Mouse (Mus musculus): ENCODE data around the gene Trim7. TPM values are rescaled to one million over a fixed set of nuclear protein-coding genes. Genes with fewer than 3 reads are reported as not detected.

Trim7 gene
- total RNA-seq, 2 experiments from 2014 or later = 15.7 to 23.2 TPM

GRCm38 (mm10) chr11:48799921-48800701 is 25.8 kb upstream of the Trim7 start, which contains the start of gene Rack1:
Gene Rack1, plus strand, starts transcription at chr11:48800332.
- peak; percentile 81 for DNase-seq (ENCODE audit: low spot score)
- intact Hi-C loops (cut with DNase I) = loop anchor here (2.0 to 10.0 kb wide), 2 partner anchors 17 to 405 kb away; partner anchors contain the start of genes Trim41 and Zfp62

GRCm38 (mm10) chr11:48801831-48802772 is 23.8 kb upstream of the Trim7 start:
- intact Hi-C loops (cut with DNase I) = loop anchor here (2.0 to 10.0 kb wide), 2 partner anchors 15 to 403 kb away; partner anchors contain the start of genes Trim41 and Zfp62
- DNase-seq (ENCODE audit: low spot score) = no peak

GRCm38 (mm10) chr11:48803988-48804387 is 22.0 kb upstream of the Trim7 start:
- intact Hi-C loops (cut with DNase I) = loop anchor here (10.0 kb wide), 1 partner anchor 401 kb away; the partner anchor contains the start of gene Zfp62

GRCm38 (mm10) chr11:48804922-48805321 is 21.0 kb upstream of the Trim7 start:
- no peak for DNase-seq (ENCODE audit: low spot score)
- intact Hi-C loops (cut with DNase I) = loop anchor here (10.0 kb wide), 1 partner anchor 400 kb away; the partner anchor contains the start of gene Zfp62

More at GRCm38 (mm10) chr11:48803988-48804387, 22.0 kb upstream of the Trim7 start:
- DNase-seq (ENCODE audit: low spot score) = no peak

GRCm38 (mm10) chr11:48806856-48807562 is 18.9 kb upstream of the Trim7 start:
- DNase-seq (ENCODE audit: low spot score) = no peak
- intact Hi-C loops (cut with DNase I) = loop anchor here (10.0 kb wide), 1 partner anchor 398 kb away; the partner anchor contains the start of gene Zfp62

GRCm38 (mm10) chr11:48807563-48808303 is 18.2 kb upstream of the Trim7 start:
- intact Hi-C loops (cut with DNase I) = loop anchor here (10.0 kb wide), 1 partner anchor 397 kb away; the partner anchor contains the start of gene Zfp62

GRCm38 (mm10) chr11:48808304-48808646 is 17.7 kb upstream of the Trim7 start:
- no peak for DNase-seq (ENCODE audit: low spot score)
- intact Hi-C loops (cut with DNase I) = loop anchor here (10.0 kb wide), 1 partner anchor 397 kb away; the partner anchor contains the start of gene Zfp62

More at GRCm38 (mm10) chr11:48807563-48808303, 18.2 kb upstream of the Trim7 start:
- no peak for DNase-seq (ENCODE audit: low spot score)

GRCm38 (mm10) chr11:48808737-48809433 is 17.1 kb upstream of the Trim7 start:
- peak; percentile 36 for DNase-seq (ENCODE audit: low spot score)
- intact Hi-C loops (cut with DNase I) = loop anchor here (10.0 kb wide), 1 partner anchor 396 kb away; the partner anchor contains the start of gene Zfp62

GRCm38 (mm10) chr11:48809434-48809830 is 16.5 kb upstream of the Trim7 start:
- DNase-seq (ENCODE audit: low spot score) = no peak
- intact Hi-C loops (cut with DNase I) = loop anchor here (10.0 kb wide), 1 partner anchor 395 kb away; the partner anchor contains the start of gene Zfp62

- intact Hi-C loops (cut with DNase I) = no loop called here
- no peak for DNase-seq (ENCODE audit: low spot score)
Measured at GRCm38 (mm10) chr11:48810142-48810541, 15.8 kb upstream of the Trim7 start.

GRCm38 (mm10) chr11:48813782-48814181 is 12.2 kb upstream of the Trim7 start:
- DNase-seq (ENCODE audit: low spot score) = no peak
- intact Hi-C loops (cut with DNase I) = no loop called here

GRCm38 (mm10) chr11:48815851-48816250 is 10.1 kb upstream of the Trim7 start:
- DNase-seq (ENCODE audit: low spot score) = no peak
- intact Hi-C loops (cut with DNase I) = loop anchor here (2.0 kb wide), 1 partner anchor 15 kb away; the partner anchor contains the start of gene Rack1

GRCm38 (mm10) chr11:48816281-48816781 is 9.6 kb upstream of the Trim7 start:
- intact Hi-C loops (cut with DNase I) = loop anchor here (2.0 kb wide), 1 partner anchor 16 kb away; the partner anchor contains the start of gene Rack1
- no peak for DNase-seq (ENCODE audit: low spot score)

- intact Hi-C loops (cut with DNase I) = loop anchor here (2.0 kb wide), 1 partner anchor 16 kb away; the partner anchor contains the start of gene Rack1
- DNase-seq (ENCODE audit: low spot score) = peak; percentile 99
Measured at GRCm38 (mm10) chr11:48816800-48817665, 8.9 kb upstream of the Trim7 start, which contains the start of gene Trim41. Gene Trim41, minus strand, starts transcription at chr11:48817353.

GRCm38 (mm10) chr11:48817794-48818193 is 8.1 kb upstream of the Trim7 start:
- intact Hi-C loops (cut with DNase I) = loop anchor here (1.0 to 2.0 kb wide), 3 partner anchors 17 to 39 kb away; partner anchors contain the start of gene Rack1
- no peak for DNase-seq (ENCODE audit: low spot score)

GRCm38 (mm10) chr11:48818346-48818745 is 7.6 kb upstream of the Trim7 start:
- DNase-seq (ENCODE audit: low spot score) = peak; percentile 59
- intact Hi-C loops (cut with DNase I) = loop anchor here (1.0 to 2.0 kb wide), 2 partner anchors 16 to 38 kb away; no protein-coding TSS in a partner anchor
